Mouse (Mus musculus): Measurements from ENCODE around the gene Sh2b1.
"Not testable (repeated sequence)": the region's sequence is repeated elsewhere in the genome, so short reads cannot be mapped to it uniquely, and the experiment has no call there.

Gene Sh2b1

GRCm38 (mm10) chr7:126474993-126475581 is at the start of gene Sh2b1:
Sh2b1 (minus strand) TSS chr7:126475424.
- peak; percentile 96 for DNase-seq (ENCODE audit: low read depth, low spot score)

- no peak for DNase-seq (ENCODE audit: low read depth, low spot score)
Measured at GRCm38 (mm10) chr7:126523316-126523715, 48.1 kb upstream of the Sh2b1 start.

GRCm38 (mm10) chr7:126519513-126519912 is 44.3 kb upstream of the Sh2b1 start:
- peak; percentile 67 for DNase-seq (ENCODE audit: low read depth, low spot score)

GRCm38 (mm10) chr7:126518261-126518941 is 43.2 kb upstream of the Sh2b1 start:
- no peak for DNase-seq (ENCODE audit: low read depth, low spot score)

- DNase-seq (ENCODE audit: low read depth, low spot score), result no peak
Measured at GRCm38 (mm10) chr7:126511287-126511686, 36.1 kb upstream of the Sh2b1 start.

- DNase-seq (ENCODE audit: low read depth, low spot score), result no peak
Measured at GRCm38 (mm10) chr7:126507126-126507778, 32.0 kb upstream of the Sh2b1 start.

GRCm38 (mm10) chr7:126504913-126505312 is 29.7 kb upstream of the Sh2b1 start:
- DNase-seq (ENCODE audit: low read depth, low spot score), result no peak

- DNase-seq (ENCODE audit: low read depth, low spot score), result peak; percentile 100
Measured at GRCm38 (mm10) chr7:126503273-126503878, 28.2 kb upstream of the Sh2b1 start, which contains the start of gene Atxn2l. Atxn2l (minus strand) TSS chr7:126503437.

GRCm38 (mm10) chr7:126502751-126503150 is 27.5 kb upstream of the Sh2b1 start:
- no peak for DNase-seq (ENCODE audit: low read depth, low spot score)

GRCm38 (mm10) chr7:126502023-126502741 is 27.0 kb upstream of the Sh2b1 start:
- DNase-seq (ENCODE audit: low read depth, low spot score), result peak; percentile 98

GRCm38 (mm10) chr7:126501684-126502022 is 26.4 kb upstream of the Sh2b1 start:
- DNase-seq (ENCODE audit: low read depth, low spot score), result no peak

- DNase-seq (ENCODE audit: low read depth, low spot score), result no peak
Measured at GRCm38 (mm10) chr7:126499416-126499815, 24.2 kb upstream of the Sh2b1 start.

- DNase-seq (ENCODE audit: low read depth, low spot score), result no peak
Measured at GRCm38 (mm10) chr7:126497966-126498365, 22.7 kb upstream of the Sh2b1 start.

- DNase-seq (ENCODE audit: low read depth, low spot score), result no peak
Measured at GRCm38 (mm10) chr7:126496475-126496874, 21.3 kb upstream of the Sh2b1 start.

- DNase-seq (ENCODE audit: low read depth, low spot score), result no peak
Measured at GRCm38 (mm10) chr7:126494120-126494519, 18.9 kb upstream of the Sh2b1 start.

- no peak for DNase-seq (ENCODE audit: low read depth, low spot score)
Measured at GRCm38 (mm10) chr7:126491973-126492372, 16.7 kb upstream of the Sh2b1 start.

- no peak for DNase-seq (ENCODE audit: low read depth, low spot score)
Measured at GRCm38 (mm10) chr7:126491005-126491404, 15.8 kb upstream of the Sh2b1 start.

- DNase-seq (ENCODE audit: low read depth, low spot score), result not testable (repeated sequence)
Measured at GRCm38 (mm10) chr7:126487617-126488385, 12.6 kb upstream of the Sh2b1 start.

- DNase-seq (ENCODE audit: low read depth, low spot score), result peak; percentile 100
Measured at GRCm38 (mm10) chr7:126487052-126487483, 11.8 kb upstream of the Sh2b1 start, which contains the start of gene Tufm. Tufm (plus strand) TSS chr7:126487361.

GRCm38 (mm10) chr7:126482392-126482871 is 7.2 kb upstream of the Sh2b1 start:
- DNase-seq (ENCODE audit: low read depth, low spot score), result peak; percentile 92

- peak; percentile 12 for DNase-seq (ENCODE audit: low read depth, low spot score)
Measured at GRCm38 (mm10) chr7:126481699-126482098, 6.5 kb upstream of the Sh2b1 start.

Data from brain, adult 2 months (tissue).